Mouse (Mus musculus) urinary bladder, adult 2 months (tissue): ENCODE data around the gene Obscn. TPM values are rescaled to one million over a fixed set of nuclear protein-coding genes. Genes with fewer than 3 reads are reported as not detected.
A peak's percentile ranks its signal among the peaks of the same experiment; 100 is the strongest.

ENCODE experiments used
- DNase-seq: peaks from one replicate; pipeline ENCODE4 v3.0.0; 2022; ENCODE audit warnings: low spot score
- polyA plus RNA-seq: library from polyadenylated mRNA; depleted of rRNA; stranded (reverse); fragments of >200 nt; gene quantifications from 2 replicates; pipeline ENCODE4 v1.2.3, GENCODE M21; 2012

Obscn gene
- polyA plus RNA-seq, 1 experiment, result 0.14 TPM

- no peak for DNase-seq
These were observed 152.4 kb downstream of the Obscn start for GRCm38 (mm10) chr11:58983691-58984341.

- no peak for DNase-seq
These were observed 153.6 kb downstream of the Obscn start for GRCm38 (mm10) chr11:58982471-58983097.

- DNase-seq, result no peak
These were observed 154.4 kb downstream of the Obscn start for GRCm38 (mm10) chr11:58981541-58982447.

- DNase-seq, result no peak
These were observed 155.7 kb downstream of the Obscn start for GRCm38 (mm10) chr11:58980381-58980990.

- no peak for DNase-seq
These were observed 156.5 kb downstream of the Obscn start for GRCm38 (mm10) chr11:58979661-58980060.

GRCm38 (mm10) chr11:58979183-58979582 lies 157.0 kb downstream of the Obscn start:
- no peak for DNase-seq

- no peak for DNase-seq
These were observed 157.5 kb downstream of the Obscn start for GRCm38 (mm10) chr11:58978706-58979030.

GRCm38 (mm10) chr11:58978027-58978705 lies 158.0 kb downstream of the Obscn start, which contains the start of gene Trim11:
TSS of gene Trim11 (plus strand) at chr11:58978093.
- peak; percentile 47 for DNase-seq

GRCm38 (mm10) chr11:58977607-58978026 lies 158.6 kb downstream of the Obscn start:
- DNase-seq, result no peak

GRCm38 (mm10) chr11:58977150-58977549 lies 159.1 kb downstream of the Obscn start:
- DNase-seq, result no peak

GRCm38 (mm10) chr11:58974414-58974813 lies 161.8 kb downstream of the Obscn start:
- DNase-seq, result no peak

GRCm38 (mm10) chr11:58971796-58972195 lies 164.4 kb downstream of the Obscn start:
- DNase-seq, result peak; percentile 13

- peak; percentile 15 for DNase-seq
These were observed 165.2 kb downstream of the Obscn start for GRCm38 (mm10) chr11:58970831-58971530.

GRCm38 (mm10) chr11:58969659-58970058 lies 166.5 kb downstream of the Obscn start:
- DNase-seq, result no peak

GRCm38 (mm10) chr11:58969027-58969426 lies 167.2 kb downstream of the Obscn start:
- DNase-seq, result no peak

GRCm38 (mm10) chr11:58968551-58968950 lies 167.7 kb downstream of the Obscn start:
- DNase-seq, result no peak

- no peak for DNase-seq
These were observed 168.9 kb downstream of the Obscn start for GRCm38 (mm10) chr11:58967346-58967745.

- DNase-seq, result peak; percentile 16
These were observed 171.0 kb downstream of the Obscn start for GRCm38 (mm10) chr11:58965001-58965760.

GRCm38 (mm10) chr11:58964216-58964615 lies 172.0 kb downstream of the Obscn start:
- DNase-seq, result peak; percentile 6

- peak; percentile 21 for DNase-seq
These were observed 172.7 kb downstream of the Obscn start for GRCm38 (mm10) chr11:58963543-58963942.
